Mouse (Mus musculus): Measurements from ENCODE around the gene Rassf8.

Gene Rassf8

GRCm38 (mm10) chr6:145861462-145862227 is 115.1 kb downstream of the Rassf8 start:
- DNase-seq (ENCODE audit: extremely low read depth, low read depth), result no peak

DNA sequence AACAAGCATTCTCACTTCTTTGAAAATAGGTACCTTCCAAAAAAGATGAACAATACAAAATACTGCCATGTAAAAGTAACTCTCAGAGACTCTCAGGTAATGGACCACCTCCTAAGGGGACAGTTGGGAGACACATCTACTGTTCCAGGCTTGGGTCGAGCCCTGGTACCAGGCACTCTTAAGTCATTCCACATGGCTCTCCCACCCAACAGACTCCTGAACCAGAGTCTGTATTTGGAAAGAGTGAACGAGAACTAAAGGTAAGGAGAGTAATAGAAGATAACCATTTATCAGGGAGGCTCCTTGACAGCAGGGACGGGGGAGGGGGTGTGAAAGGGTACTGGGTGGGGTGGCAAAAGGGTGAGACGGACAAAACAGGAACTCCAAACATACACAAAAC is 115.8 kb downstream of the Rassf8 start:
- no peak for DNase-seq (ENCODE audit: extremely low read depth, low read depth)

DNA sequence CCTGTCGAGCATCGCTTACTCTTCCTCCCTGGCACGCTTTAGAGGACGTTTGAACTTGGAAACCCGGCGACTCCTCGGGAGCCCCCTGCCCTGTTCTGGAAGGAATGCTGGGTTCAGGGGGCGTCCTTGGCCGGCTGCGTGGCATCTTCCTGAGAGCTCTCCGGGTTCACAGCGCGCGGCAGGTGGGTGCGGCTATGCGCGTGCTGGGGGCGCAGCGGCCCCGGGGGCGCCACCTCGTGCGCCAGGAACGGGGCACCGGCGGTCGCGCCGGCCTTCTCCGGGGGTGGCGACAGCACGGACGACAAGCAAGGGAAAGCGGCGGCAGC is 116.2 kb downstream of the Rassf8 start:
- no peak for DNase-seq (ENCODE audit: extremely low read depth, low read depth)

GRCm38 (mm10) chr6:145863065-145863971 is 116.8 kb downstream of the Rassf8 start:
- DNase-seq (ENCODE audit: extremely low read depth, low read depth), result no peak

DNA sequence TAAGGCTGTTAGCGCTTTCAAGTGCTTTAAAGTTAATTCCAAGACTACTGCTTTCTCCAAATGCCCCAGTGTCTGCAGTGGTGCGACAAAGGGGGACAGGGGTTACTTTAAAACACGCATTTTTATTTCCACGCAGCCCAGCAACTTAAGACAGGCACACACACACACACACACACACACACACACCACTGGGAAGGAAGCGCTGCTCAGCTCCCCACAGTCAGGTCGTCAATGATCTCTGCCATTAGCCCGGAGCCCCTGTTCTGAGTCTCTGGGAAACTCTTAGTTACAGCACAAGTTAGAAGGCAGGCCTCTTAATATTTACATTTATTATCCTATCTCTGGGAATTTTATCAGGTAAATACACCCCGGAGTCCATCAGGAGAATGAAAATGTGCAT is 117.6 kb downstream of the Rassf8 start:
- no peak for DNase-seq (ENCODE audit: extremely low read depth, low read depth)

GRCm38 (mm10) chr6:145865289-145865885 is 118.8 kb downstream of the Rassf8 start, which contains the start of gene Bhlhe41:
Bhlhe41 (minus strand) TSS chr6:145865558.
- no peak for DNase-seq (ENCODE audit: extremely low read depth, low read depth)

GRCm38 (mm10) chr6:145865886-145866851 is 119.6 kb downstream of the Rassf8 start:
- DNase-seq (ENCODE audit: extremely low read depth, low read depth), result no peak

- DNase-seq (ENCODE audit: extremely low read depth, low read depth), result no peak
Measured at GRCm38 (mm10) chr6:145867111-145867510, 120.6 kb downstream of the Rassf8 start.

Data from MEL-GATA-1-ER (cell line).